Mouse (Mus musculus) layer of hippocampus, adult 6 months (tissue): ENCODE measurements around the gene Cct5. TPM values are rescaled to one million over a fixed set of nuclear protein-coding genes. Genes with fewer than 3 reads are reported as not detected.

Experiments
- long read RNA-seq, 2 experiments: library from polyadenylated mRNA; unstranded; transcript quantifications; one replicate each; pipeline ENCODE4 v2.0.0; 2019 to 2020
- polyA plus RNA-seq: library from polyadenylated mRNA; unstranded; fragments of <200 nt; fragmentation: Nextera tagmentation; gene quantifications from 2 replicates; pipeline ENCODE4 v1.2.3, GENCODE M21; 2021

The Cct5 gene
- polyA plus RNA-seq = 355 and 374 TPM in 2 replicates
- long read RNA-seq, experiment 1, transcript Cct5-201 (11 exons, 1,853 nt) = major isoform, 655 of 746 reads
- long read RNA-seq, experiment 1, partial matches to known transcripts = 46 of 746 reads
- long read RNA-seq, experiment 1, other reads (novel, unspliced or antisense) = 44 of 746 reads
- long read RNA-seq, experiment 2, transcript Cct5-201 (11 exons, 1,853 nt) = major isoform, 1,830 of 2,004 reads
- long read RNA-seq, experiment 2, partial matches to known transcripts = 20 of 2,004 reads
- long read RNA-seq, experiment 2, other reads (novel, unspliced or antisense) = 154 of 2,004 reads

DNA sequence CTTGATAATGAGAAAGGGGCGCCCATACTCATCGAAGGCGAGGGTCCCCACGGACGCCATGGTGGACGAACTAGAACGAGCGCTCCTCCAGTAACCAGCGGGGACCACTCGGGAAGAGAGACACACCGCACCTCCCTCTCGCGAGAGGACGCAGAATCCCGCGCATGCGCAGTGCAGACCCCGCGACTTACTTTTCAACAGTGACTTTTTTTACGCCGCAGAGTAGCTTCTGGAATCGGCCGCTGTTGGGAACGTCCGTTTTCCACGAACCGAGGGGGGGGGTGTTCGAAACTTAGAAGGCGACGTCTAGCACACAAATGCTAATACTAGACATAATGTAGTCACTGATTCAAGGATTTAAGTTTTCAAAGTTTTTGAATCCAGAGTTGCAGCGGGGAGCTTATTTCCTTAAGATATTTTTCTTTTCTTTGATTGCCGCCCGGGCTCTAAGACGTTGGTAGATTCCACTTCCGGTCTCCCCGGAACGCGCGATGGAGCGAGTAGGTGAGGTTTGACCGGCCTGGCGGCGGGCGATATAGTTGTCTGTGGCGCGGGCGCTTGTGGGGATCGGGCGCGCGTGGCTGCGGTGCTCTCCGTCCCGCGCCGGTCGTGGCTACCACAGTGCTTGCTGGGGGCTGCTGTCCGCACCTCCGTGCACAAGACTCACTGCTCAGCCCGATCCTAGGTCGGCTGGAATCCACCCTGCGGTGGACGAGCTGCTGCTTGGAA is at the start of gene Cct5, which contains the start of gene Fam173b:
Gene Cct5 (minus strand): TSS at position 159 of the 729 bp plus-strand sequence.
Gene Fam173b (plus strand): TSS at position 207 of the 729 bp plus-strand sequence.

DNA sequence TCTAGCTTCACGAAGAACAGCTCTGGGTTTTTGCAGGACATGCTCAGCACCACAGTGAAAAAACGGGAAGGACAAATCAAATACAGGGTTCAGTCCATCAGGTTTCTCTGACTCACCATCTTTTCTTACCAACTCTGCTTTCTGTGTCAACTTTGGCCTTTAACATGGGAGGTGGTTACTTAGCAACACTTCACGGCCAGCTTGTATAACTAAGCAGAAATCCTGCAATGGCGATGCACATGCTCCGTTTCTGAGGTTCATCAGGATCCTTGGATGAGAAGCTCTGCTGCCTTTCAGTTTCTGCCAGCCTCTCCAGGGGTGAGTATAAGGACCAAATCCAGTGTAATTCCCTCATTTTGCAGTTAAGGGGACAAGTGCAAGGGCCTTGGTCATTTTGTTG is 36.4 kb downstream of the Cct5 start, which contains the start of gene Cmbl:
Gene Cmbl (plus strand): TSS at position 206 of the 400 bp plus-strand sequence.

Other genes with a start within 250 kb of the Cct5 start
- 11.2 and 13.3 TPM in 2 replicates for gene Ankrd33b, start 234.1 kb downstream of the Cct5 start, polyA plus RNA-seq
- 3.7 and 3.9 TPM in 2 replicates for gene Ropn1l, start 148.1 kb downstream of the Cct5 start, polyA plus RNA-seq
- 30.9 and 36.1 TPM in 2 replicates for gene March6, start 70.8 kb downstream of the Cct5 start, polyA plus RNA-seq
- gene Cmbl, start 36.4 kb downstream of the Cct5 start, polyA plus RNA-seq = 22.0 and 26.7 TPM in 2 replicates
- gene Fam173b, start within 50 bp of the Cct5 start, polyA plus RNA-seq = 14.4 and 16.3 TPM in 2 replicates